Comparison of ENCODE assay signal across 18 mouse cellular contexts in genomic region chr1:179176861-179177658, GRCm38 (mm10).
A peak's percentile ranks its signal among the peaks of the same experiment; 100 is the strongest.
DNase-seq lines count a peak whose midpoint lies in the region; ATAC-seq lines count a peak whose summit lies in the region.
"Had no signal": no experiment of that assay in that cellular context is flagged by ENCODE, and none has a peak within 500 bp of the region (broad histone marks: within the 10 kb centered on the region; RNA-seq: fewer than 3 reads in every experiment).

No protein-coding gene starts in this region.

- H3K9me3 ChIP-seq in kidney, embryonic 14.5 days (ENCODE audit: control insufficient read depth, low read length), result no peaks in the 10 kb centered on the region
- no peaks in the 10 kb centered on the region for H3K9me3 ChIP-seq in embryonic facial prominence, embryonic 10.5 days
- H3K9me3 ChIP-seq in limb, embryonic 10.5 days (replicated peaks), result no peaks in the 10 kb centered on the region
- H3K9me3 ChIP-seq in heart, embryonic 11.5 days (replicated peaks; ENCODE audit: control insufficient read depth, low read length), result no peaks in the 10 kb centered on the region
- H3K9me3 ChIP-seq: megakaryocyte, embryonic 14.5 days; neural tube, embryonic 13.5 days had no signal

- no peak overlapping the region for H3K27ac ChIP-seq in kidney, embryonic 14.5 days (ENCODE audit: low read depth, low read length)
- H3K27ac ChIP-seq in embryonic facial prominence, embryonic 10.5 days (replicated peaks), result no peak overlapping the region
- H3K27ac ChIP-seq in limb, embryonic 10.5 days, result peak overlapping the region; percentile 81
- no peak overlapping the region for H3K27ac ChIP-seq in heart, embryonic 11.5 days (ENCODE audit: low read depth, low read length)
- H3K27ac ChIP-seq: gastrocnemius, adult 2 months; heart, adult 2 months; liver, embryonic 14.5 days; neural tube, embryonic 13.5 days had no signal

- H3K4me3 ChIP-seq in kidney, embryonic 14.5 days (ENCODE audit: low read length), result no peak overlapping the region
- no peak overlapping the region for H3K4me3 ChIP-seq in embryonic facial prominence, embryonic 10.5 days
- no peak overlapping the region for H3K4me3 ChIP-seq in limb, embryonic 10.5 days
- no peak overlapping the region for H3K4me3 ChIP-seq in heart, embryonic 11.5 days (ENCODE audit: low read depth, low read length)
- H3K4me3 ChIP-seq: gastrocnemius, adult 2 months; heart, adult 2 months; megakaryocyte, embryonic 14.5 days; neural tube, embryonic 13.5 days had no signal

- 72% methylated on average over 14 of the region's 14 CpGs for WGBS in kidney, embryonic 14.5 days
- WGBS in embryonic facial prominence, embryonic 10.5 days, result 59% methylated on average over 14 of the region's 14 CpGs
- WGBS in limb, embryonic 10.5 days, result 65% methylated on average over 14 of the region's 14 CpGs
- WGBS in heart, embryonic 11.5 days (ENCODE audit: insufficient replicate concordance), result 72% methylated on average over 14 of the region's 14 CpGs

- H3K4me1 ChIP-seq in kidney, embryonic 14.5 days (ENCODE audit: control insufficient read depth, insufficient read depth, low read length), result no peaks in the 10 kb centered on the region
- H3K4me1 ChIP-seq in embryonic facial prominence, embryonic 10.5 days, result peaks cover 23% of the 10 kb centered on the region
- H3K4me1 ChIP-seq in limb, embryonic 10.5 days, result peaks cover 44% of the 10 kb centered on the region
- H3K4me1 ChIP-seq in heart, embryonic 11.5 days (ENCODE audit: control insufficient read depth, insufficient read depth, low read length), result no peaks in the 10 kb centered on the region

- H3K9ac ChIP-seq in kidney, embryonic 14.5 days (ENCODE audit: low read depth, low read length), result no peak overlapping the region
- H3K9ac ChIP-seq in heart, embryonic 11.5 days (ENCODE audit: low read depth, low read length), result no peak overlapping the region
- H3K9ac ChIP-seq: forebrain, postnatal 0 days; liver, embryonic 14.5 days; neural tube, embryonic 13.5 days had no signal

- no peak overlapping the region for H3K4me2 ChIP-seq in kidney, embryonic 14.5 days (replicated peaks; ENCODE audit: low read depth, low read length)
- no peak overlapping the region for H3K4me2 ChIP-seq in heart, embryonic 11.5 days
- H3K4me2 ChIP-seq: neural tube, embryonic 13.5 days had no signal

- no peaks in the 10 kb centered on the region for H3K36me3 ChIP-seq in kidney, embryonic 14.5 days (ENCODE audit: control insufficient read depth, insufficient read depth, low read length)
- no peaks in the 10 kb centered on the region for H3K36me3 ChIP-seq in embryonic facial prominence, embryonic 10.5 days (replicated peaks)
- no peaks in the 10 kb centered on the region for H3K36me3 ChIP-seq in limb, embryonic 10.5 days
- H3K36me3 ChIP-seq in heart, embryonic 11.5 days (ENCODE audit: control insufficient read depth, insufficient read depth, low read length), result no peaks in the 10 kb centered on the region
- H3K36me3 ChIP-seq: neural tube, embryonic 13.5 days had no signal

- intact Hi-C loops in gastrocnemius, postnatal 14 days (cut with DNase I; ENCODE audit: low total_unique reads), result no loop called here

- H3K27me3 ChIP-seq in kidney, embryonic 14.5 days (ENCODE audit: control insufficient read depth, insufficient read depth, low read length), result no peaks in the 10 kb centered on the region
- H3K27me3 ChIP-seq in embryonic facial prominence, embryonic 10.5 days (replicated peaks; ENCODE audit: low read depth, poor library complexity, severe bottlenecking), result no peaks in the 10 kb centered on the region
- H3K27me3 ChIP-seq in limb, embryonic 10.5 days (ENCODE audit: low read depth, poor library complexity, severe bottlenecking), result no peaks in the 10 kb centered on the region
- no peaks in the 10 kb centered on the region for H3K27me3 ChIP-seq in heart, embryonic 11.5 days (ENCODE audit: control insufficient read depth, insufficient read depth, low read length)
- H3K27me3 ChIP-seq: CH12.LX; megakaryocyte, embryonic 14.5 days; neural tube, embryonic 13.5 days had no signal

- ATAC-seq in kidney, embryonic 14.5 days (ENCODE audit: low FRiP score, low TSS enrichment), result no peak
- ATAC-seq in heart, embryonic 11.5 days (replicated peaks; ENCODE audit: insufficient number of reproducible peaks, low FRiP score, low TSS enrichment), result no peak
- ATAC-seq: forebrain, postnatal 0 days had no signal

- DNase-seq in kidney, adult 18-20 months, result peak; percentile 35
- peak; percentile 14 for DNase-seq in embryonic facial prominence, embryonic 10.5 days (ENCODE audit: low spot score)
- peak; percentile 13 to 31 for DNase-seq in kidney, adult 8-10 months
- DNase-seq in limb, embryonic 10.5 days (ENCODE audit: low spot score), result peak; percentile 46
- DNase-seq in gastrocnemius, postnatal 14 days, result no peak
- DNase-seq in left cerebral cortex, adult 8-10 months (ENCODE audit: low spot score in 2 of 2), result no peak
- DNase-seq: cerebellum, adult 9-10 months; forebrain, postnatal 0 days; gastrocnemius, adult 2 months; heart, adult 2 months; left cerebral cortex, postnatal 4 days; thymus, adult 18-20 months had no signal

Comparison
In these comparisons a context has a peak if more than half of its experiments do, and no peak if none do; other contexts are left out.
1. DNase-seq: peak in kidney, adult 18-20 months (single experiment), embryonic facial prominence, embryonic 10.5 days (single experiment), kidney, adult 8-10 months (2 of 2) and limb, embryonic 10.5 days (single experiment); none in gastrocnemius, postnatal 14 days (single experiment) and left cerebral cortex, adult 8-10 months (0 of 2).